Mouse (Mus musculus) liver, adult 2 months (tissue): ENCODE data around the gene Myh7. TPM values are rescaled to one million over a fixed set of nuclear protein-coding genes. Genes with fewer than 3 reads are reported as not detected.
"Not testable (repeated sequence)": the region's sequence is repeated elsewhere in the genome, so short reads cannot be mapped to it uniquely, and the experiment has no call there.

Experiments used
- DNase-seq: peaks from one replicate; pipeline ENCODE4 v3.0.0-alpha.2; 2011; ENCODE audit warnings: low read depth, low spot score; ENCODE audit errors: extremely low read depth
- H3K27ac ChIP-seq: fragments of 200-500 bp; replicated peaks from 2 replicates; pipeline ENCODE4 v1.5.1; 2012; ENCODE audit warnings: low read depth, mild to moderate bottlenecking, control low read depth, inconsistent platforms, low read length; ENCODE audit not compliant: insufficient read depth
- H3K27me3 ChIP-seq: fragments of 200-500 bp; 2 replicates; pipeline ENCODE4 v1.6.1; 2012; ENCODE audit warnings: mild to moderate bottlenecking, moderate library complexity, low read length, inconsistent platforms; ENCODE audit not compliant: control insufficient read depth, insufficient read depth
- H3K36me3 ChIP-seq: fragments of 200-500 bp; 2 replicates; pipeline ENCODE4 v1.6.1; 2012; ENCODE audit warnings: low read length, inconsistent platforms; ENCODE audit not compliant: control insufficient read depth, insufficient read depth
- H3K4me1 ChIP-seq: fragments of 200-500 bp; 2 replicates; pipeline ENCODE4 v1.6.1; 2011; ENCODE audit warnings: low read length; ENCODE audit not compliant: control insufficient read depth, insufficient read depth
- H3K4me3 ChIP-seq: fragments of 200-500 bp; 2 replicates; pipeline ENCODE4 v1.5.1; 2011; ENCODE audit warnings: low read depth, mild to moderate bottlenecking, control low read depth, low read length, moderate library complexity; ENCODE audit not compliant: insufficient read depth
- H3K79me2 ChIP-seq: fragments of 200-500 bp; 2 replicates; pipeline ENCODE4 v1.6.1; 2012; ENCODE audit warnings: inconsistent platforms, mild to moderate bottlenecking, low read length, moderate library complexity; ENCODE audit not compliant: control insufficient read depth, insufficient read depth
- H3K9ac ChIP-seq: fragments of 200-500 bp; 2 replicates; pipeline ENCODE4 v1.6.1; 2012; ENCODE audit warnings: low read depth, mild to moderate bottlenecking, control low read depth, inconsistent platforms, low read length
- CTCF ChIP-seq: fragments of 200-500 bp; IDR thresholded peaks from 2 replicates; pipeline ENCODE4 v1.5.1; 2011; ENCODE audit warnings: low read depth, low read length, control low read depth
- POLR2A ChIP-seq: fragments of 200-500 bp; IDR thresholded peaks from 2 replicates; pipeline ENCODE4 v1.6.1; 2011; ENCODE audit warnings: low read length, control low read depth; ENCODE audit not compliant: insufficient read depth; ENCODE audit errors: extremely low read depth
- WGBS: fragments of 180-500 bp; shearing (Covaris S2); methylation state at CpG from one replicate; pipeline ENCODE4 v1.1.7; 2018; 5-methylcytosine and 5-hydroxymethylcytosine counted together
- polyA plus RNA-seq: library from polyadenylated mRNA; depleted of rRNA; stranded (reverse); fragments of >200 nt; gene quantifications from 2 replicates; pipeline ENCODE4 v1.2.3, GENCODE M21; 2012
- total RNA-seq: library from RNA; depleted of rRNA; stranded (reverse); fragments of >200 nt; gene quantifications from 2 replicates; pipeline ENCODE4 v1.2.3, GENCODE M21; 2014

Gene Myh7
- total and polyA plus RNA-seq, 2 experiments, result 1.5 TPM; not detected in 1

- TF ChIP-seq POLR2A (no peak), CTCF (no peak)
- H3K27ac ChIP-seq, result no peak overlapping the region
- H3K9ac ChIP-seq, result no peak overlapping the region
- H3K36me3 ChIP-seq, result no peaks in the 10 kb centered on the region
- no peaks in the 10 kb centered on the region for H3K27me3 ChIP-seq
- no peaks in the 10 kb centered on the region for H3K79me2 ChIP-seq
- no peak for DNase-seq
- H3K4me1 ChIP-seq, result no peaks in the 10 kb centered on the region
- no peak overlapping the region for H3K4me3 ChIP-seq
- 56% methylated on average over 15 of the region's 15 CpGs for whole genome bisulfite sequencing
Measured at GRCm38 (mm10) chr14:54965044-54965443, 29.4 kb downstream of the Myh7 start.

DNA sequence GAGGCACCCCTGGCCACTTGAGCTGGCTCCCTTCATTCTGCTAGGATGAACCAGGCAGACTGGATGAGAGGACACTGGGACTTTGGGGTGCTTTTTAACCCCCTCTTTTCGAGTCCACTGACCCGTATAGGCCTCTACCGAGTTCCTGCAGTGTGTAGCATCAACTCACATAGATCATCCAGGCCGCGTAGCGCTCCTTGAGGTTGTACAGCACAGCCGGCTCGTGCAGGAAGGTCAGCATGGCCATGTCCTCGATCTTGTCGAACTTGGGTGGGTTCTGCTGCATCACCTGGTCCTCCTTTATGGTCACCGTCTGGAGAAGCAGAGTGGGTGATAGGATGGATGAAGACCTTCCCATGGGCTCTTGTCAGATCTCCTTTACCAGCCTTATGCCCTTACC is 30.7 kb downstream of the Myh7 start:
- H3K4me1 ChIP-seq, result no peaks in the 10 kb centered on the region
- 88% methylated on average over 11 of the region's 11 CpGs for WGBS
- H3K9ac ChIP-seq, result no peak overlapping the region
- no peak overlapping the region for H3K27ac ChIP-seq
- no peak overlapping the region for H3K4me3 ChIP-seq
- H3K79me2 ChIP-seq, result no peaks in the 10 kb centered on the region
- no peak for TF ChIP-seq POLR2A
- no peak for TF ChIP-seq CTCF
- H3K36me3 ChIP-seq, result no peaks in the 10 kb centered on the region
- DNase-seq, result no peak
- H3K27me3 ChIP-seq, result no peaks in the 10 kb centered on the region

GRCm38 (mm10) chr14:54962714-54963113 is 31.7 kb downstream of the Myh7 start:
- H3K27ac ChIP-seq, result no peak overlapping the region
- WGBS, result 78% methylated on average over 7 of the region's 7 CpGs
- no peak overlapping the region for H3K4me3 ChIP-seq
- H3K27me3 ChIP-seq, result no peaks in the 10 kb centered on the region
- TF ChIP-seq POLR2A (no peak), CTCF (no peak)
- no peaks in the 10 kb centered on the region for H3K79me2 ChIP-seq
- DNase-seq, result no peak
- no peaks in the 10 kb centered on the region for H3K4me1 ChIP-seq
- no peaks in the 10 kb centered on the region for H3K36me3 ChIP-seq
- no peak overlapping the region for H3K9ac ChIP-seq

GRCm38 (mm10) chr14:54961487-54961886 is 32.9 kb downstream of the Myh7 start:
- H3K9ac ChIP-seq, result no peak overlapping the region
- no peak for TF ChIP-seq POLR2A
- no peak for TF ChIP-seq CTCF

GRCm38 (mm10) chr14:54960769-54961168 is 33.7 kb downstream of the Myh7 start:
- 70% methylated on average over 10 of the region's 10 CpGs for WGBS
- H3K9ac ChIP-seq, result no peak overlapping the region

More at GRCm38 (mm10) chr14:54961487-54961886, 32.9 kb downstream of the Myh7 start:
- WGBS, result 80% methylated on average over 5 of the region's 5 CpGs
- no peak for DNase-seq
- Histone ChIP-seq H3K27ac (no peak overlapping the region), H3K27me3 (no peaks in the 10 kb centered on the region), H3K4me1 (no peaks in the 10 kb centered on the region), H3K4me3 (no peak overlapping the region), H3K36me3 (no peaks in the 10 kb centered on the region), H3K79me2 (no peaks in the 10 kb centered on the region)

GRCm38 (mm10) chr14:54959853-54960613 is 34.4 kb downstream of the Myh7 start:
- not testable (repeated sequence) for H3K4me1 ChIP-seq, H3K27ac ChIP-seq, H3K9ac ChIP-seq, H3K4me3 ChIP-seq, H3K36me3 ChIP-seq, DNase-seq, H3K27me3 ChIP-seq, H3K79me2 ChIP-seq
- 90% methylated on average over 12 of the region's 12 CpGs for WGBS

More at GRCm38 (mm10) chr14:54960769-54961168, 33.7 kb downstream of the Myh7 start:
- no peaks in the 10 kb centered on the region for H3K79me2 ChIP-seq
- H3K4me1 ChIP-seq, result no peaks in the 10 kb centered on the region
- no peaks in the 10 kb centered on the region for H3K27me3 ChIP-seq
- no peaks in the 10 kb centered on the region for H3K36me3 ChIP-seq
- no peak overlapping the region for H3K27ac ChIP-seq
- no peak for DNase-seq
- no peak overlapping the region for H3K4me3 ChIP-seq
- TF ChIP-seq CTCF (no peak), POLR2A (no peak)
